Mouse (Mus musculus): ENCODE measurements around the gene Lypd6b. TPM values are rescaled to one million over a fixed set of nuclear protein-coding genes. Genes with fewer than 3 reads are reported as not detected.

Lypd6b gene
- total and polyA plus RNA-seq, 3 experiments, result 0.16 TPM; not detected in 2

DNA sequence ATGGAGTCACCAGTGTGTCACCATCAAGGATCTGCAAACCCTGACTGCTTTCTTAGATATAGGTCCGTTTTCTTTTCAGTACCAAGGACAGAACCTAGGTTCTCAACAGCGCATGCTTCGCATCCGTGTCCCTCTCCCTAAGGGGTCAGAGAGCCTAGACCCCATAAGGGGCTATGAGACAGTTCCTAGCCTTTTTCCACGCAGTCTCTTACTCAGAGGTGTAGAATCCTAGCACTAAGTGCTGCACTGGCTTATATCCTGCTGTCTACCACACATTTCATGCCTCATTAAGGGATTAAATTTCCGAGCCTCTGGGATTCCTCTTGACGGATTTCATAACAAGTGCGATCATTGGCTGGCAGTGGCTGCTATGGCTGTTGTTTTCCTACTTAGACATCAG, 134.5 kb downstream of the Lypd6b start:
- no peaks in the 10 kb centered on the region for H3K4me1 ChIP-seq (ENCODE audit: insufficient read depth, low read depth, low read length)
- ATAC-seq (ENCODE audit: extremely low read depth, insufficient number of reproducible peaks, low FRiP score, poor library complexity, severe bottlenecking) (no peak), DNase-seq (ENCODE audit: low spot score) (no peak)
- H3K4me3 ChIP-seq (ENCODE audit: low read depth, low read length), result no peak overlapping the region
- H3K9me3 ChIP-seq (replicated peaks), result peaks cover 29% of the 10 kb centered on the region
- TF ChIP-seq GATA2 (IDR thresholded peaks at IDR 0.05; ENCODE audit: borderline replicate concordance, low read depth, low read length), result no peak
- no peak for TF ChIP-seq CTCF (IDR thresholded peaks at IDR 0.05; ENCODE audit: low read depth, low read length)
- TF ChIP-seq TAL1 (conservative IDR thresholded peaks at IDR 0.05; ENCODE audit: low read depth, low read length), result no peak
- TF ChIP-seq POLR2AphosphoS5 (IDR thresholded peaks at IDR 0.05; ENCODE audit: insufficient replicate concordance, low read depth, low read length), result no peak
- no peak for TF ChIP-seq GATA1 (IDR thresholded peaks at IDR 0.05; ENCODE audit: borderline replicate concordance, low read length)
- H3K27me3 ChIP-seq (ENCODE audit: insufficient read depth, low read length), result no peaks in the 10 kb centered on the region
- H3K36me3 ChIP-seq (replicated peaks), result no peaks in the 10 kb centered on the region

- H3K9me3 ChIP-seq (replicated peaks), result peaks cover 26% of the 10 kb centered on the region
- no peaks in the 10 kb centered on the region for H3K4me1 ChIP-seq (ENCODE audit: insufficient read depth, low read depth, low read length)
- TF ChIP-seq TAL1 (conservative IDR thresholded peaks at IDR 0.05; ENCODE audit: low read depth, low read length), result no peak
- no peak for TF ChIP-seq POLR2AphosphoS5 (IDR thresholded peaks at IDR 0.05; ENCODE audit: insufficient replicate concordance, low read depth, low read length)
- no peak for TF ChIP-seq CTCF (IDR thresholded peaks at IDR 0.05; ENCODE audit: low read depth, low read length)
- TF ChIP-seq GATA2 (IDR thresholded peaks at IDR 0.05; ENCODE audit: borderline replicate concordance, low read depth, low read length), result no peak
- TF ChIP-seq GATA1 (IDR thresholded peaks at IDR 0.05; ENCODE audit: borderline replicate concordance, low read length), result no peak
- DNase-seq (ENCODE audit: low spot score), result no peak
- no peaks in the 10 kb centered on the region for H3K27me3 ChIP-seq (ENCODE audit: insufficient read depth, low read length)
- H3K36me3 ChIP-seq (replicated peaks), result no peaks in the 10 kb centered on the region
- H3K4me3 ChIP-seq (ENCODE audit: low read depth, low read length), result no peak overlapping the region
- ATAC-seq (ENCODE audit: extremely low read depth, insufficient number of reproducible peaks, low FRiP score, poor library complexity, severe bottlenecking), result no peak
These were observed 135.3 kb downstream of the Lypd6b start for GRCm38 (mm10) chr2:49922810-49923209.

GRCm38 (mm10) chr2:49926186-49926585, 138.7 kb downstream of the Lypd6b start:
- H3K27me3 ChIP-seq (ENCODE audit: insufficient read depth, low read length), result no peaks in the 10 kb centered on the region
- H3K36me3 ChIP-seq (replicated peaks), result no peaks in the 10 kb centered on the region
- peaks cover 32% of the 10 kb centered on the region for H3K9me3 ChIP-seq (replicated peaks)
- ATAC-seq (ENCODE audit: extremely low read depth, insufficient number of reproducible peaks, low FRiP score, poor library complexity, severe bottlenecking) (no peak), DNase-seq (ENCODE audit: low spot score) (no peak)
- TF ChIP-seq GATA1 (IDR thresholded peaks at IDR 0.05; ENCODE audit: borderline replicate concordance, low read length) (no peak), POLR2AphosphoS5 (IDR thresholded peaks at IDR 0.05; ENCODE audit: insufficient replicate concordance, low read depth, low read length) (no peak), CTCF (IDR thresholded peaks at IDR 0.05; ENCODE audit: low read depth, low read length) (no peak), TAL1 (conservative IDR thresholded peaks at IDR 0.05; ENCODE audit: low read depth, low read length) (no peak), GATA2 (IDR thresholded peaks at IDR 0.05; ENCODE audit: borderline replicate concordance, low read depth, low read length) (no peak)
- no peak overlapping the region for H3K4me3 ChIP-seq (ENCODE audit: low read depth, low read length)
- H3K4me1 ChIP-seq (ENCODE audit: insufficient read depth, low read depth, low read length), result no peaks in the 10 kb centered on the region

DNA sequence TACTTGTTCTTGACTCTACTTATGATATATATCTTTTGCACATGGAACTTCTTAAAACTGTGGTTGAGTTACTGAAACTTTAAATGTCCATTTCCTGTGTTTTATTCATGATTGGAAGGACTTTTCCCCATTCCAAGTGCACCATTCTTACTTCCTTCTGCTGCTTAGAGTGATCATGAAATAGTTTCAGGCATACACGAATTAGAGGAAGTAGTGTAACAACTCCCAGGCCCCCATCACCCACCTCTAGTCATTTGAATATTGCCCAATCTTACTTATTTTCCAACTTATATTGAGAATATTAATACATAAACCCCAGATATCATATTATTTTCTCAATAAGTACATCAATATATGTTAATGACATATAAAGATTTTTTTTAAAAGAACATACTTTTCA, 139.9 kb downstream of the Lypd6b start:
- Histone ChIP-seq H3K27me3 (ENCODE audit: insufficient read depth, low read length) (no peaks in the 10 kb centered on the region), H3K36me3 (replicated peaks) (no peaks in the 10 kb centered on the region), H3K4me3 (ENCODE audit: low read depth, low read length) (no peak overlapping the region), H3K9me3 (replicated peaks) (peaks cover 29% of the 10 kb centered on the region), H3K4me1 (ENCODE audit: insufficient read depth, low read depth, low read length) (no peaks in the 10 kb centered on the region)
- TF ChIP-seq CTCF (IDR thresholded peaks at IDR 0.05; ENCODE audit: low read depth, low read length), result no peak
- no peak for TF ChIP-seq GATA2 (IDR thresholded peaks at IDR 0.05; ENCODE audit: borderline replicate concordance, low read depth, low read length)
- no peak for TF ChIP-seq POLR2AphosphoS5 (IDR thresholded peaks at IDR 0.05; ENCODE audit: insufficient replicate concordance, low read depth, low read length)
- no peak for TF ChIP-seq TAL1 (conservative IDR thresholded peaks at IDR 0.05; ENCODE audit: low read depth, low read length)
- TF ChIP-seq GATA1 (IDR thresholded peaks at IDR 0.05; ENCODE audit: borderline replicate concordance, low read length), result no peak
- DNase-seq (ENCODE audit: low spot score) (no peak), ATAC-seq (ENCODE audit: extremely low read depth, insufficient number of reproducible peaks, low FRiP score, poor library complexity, severe bottlenecking) (no peak)

- H3K4me1 ChIP-seq (ENCODE audit: insufficient read depth, low read depth, low read length), result no peaks in the 10 kb centered on the region
- H3K36me3 ChIP-seq (replicated peaks), result no peaks in the 10 kb centered on the region
- H3K27me3 ChIP-seq (ENCODE audit: insufficient read depth, low read length), result no peaks in the 10 kb centered on the region
- peaks cover 22% of the 10 kb centered on the region for H3K9me3 ChIP-seq (replicated peaks)
- DNase-seq (ENCODE audit: low spot score) (no peak), ATAC-seq (ENCODE audit: extremely low read depth, insufficient number of reproducible peaks, low FRiP score, poor library complexity, severe bottlenecking) (no peak)
- no peak overlapping the region for H3K4me3 ChIP-seq (ENCODE audit: low read depth, low read length)
- TF ChIP-seq TAL1 (conservative IDR thresholded peaks at IDR 0.05; ENCODE audit: low read depth, low read length) (no peak), CTCF (IDR thresholded peaks at IDR 0.05; ENCODE audit: low read depth, low read length) (no peak), POLR2AphosphoS5 (IDR thresholded peaks at IDR 0.05; ENCODE audit: insufficient replicate concordance, low read depth, low read length) (no peak), GATA2 (IDR thresholded peaks at IDR 0.05; ENCODE audit: borderline replicate concordance, low read depth, low read length) (no peak), GATA1 (IDR thresholded peaks at IDR 0.05; ENCODE audit: borderline replicate concordance, low read length) (no peak)
These were observed 142.4 kb downstream of the Lypd6b start for GRCm38 (mm10) chr2:49929931-49930330.

- peaks cover 35% of the 10 kb centered on the region for H3K9me3 ChIP-seq (replicated peaks)
- DNase-seq (ENCODE audit: low spot score), result no peak
- no peaks in the 10 kb centered on the region for H3K36me3 ChIP-seq (replicated peaks)
- H3K4me3 ChIP-seq (ENCODE audit: low read depth, low read length), result no peak overlapping the region
- TF ChIP-seq GATA2 (IDR thresholded peaks at IDR 0.05; ENCODE audit: borderline replicate concordance, low read depth, low read length), result no peak
- TF ChIP-seq GATA1 (IDR thresholded peaks at IDR 0.05; ENCODE audit: borderline replicate concordance, low read length), result no peak
- TF ChIP-seq POLR2AphosphoS5 (IDR thresholded peaks at IDR 0.05; ENCODE audit: insufficient replicate concordance, low read depth, low read length), result no peak
- no peak for TF ChIP-seq TAL1 (conservative IDR thresholded peaks at IDR 0.05; ENCODE audit: low read depth, low read length)
- no peak for ATAC-seq (ENCODE audit: extremely low read depth, insufficient number of reproducible peaks, low FRiP score, poor library complexity, severe bottlenecking)
- H3K4me1 ChIP-seq (ENCODE audit: insufficient read depth, low read depth, low read length), result no peaks in the 10 kb centered on the region
- H3K27me3 ChIP-seq (ENCODE audit: insufficient read depth, low read length), result no peaks in the 10 kb centered on the region
These were observed 150.1 kb downstream of the Lypd6b start for GRCm38 (mm10) chr2:49937621-49938020.

Data from G1E (cell line).